Mouse (Mus musculus) stomach, embryonic 16.5 days (tissue): ENCODE results near the gene Glis3. TPM values are rescaled to one million over a fixed set of nuclear protein-coding genes. Genes with fewer than 3 reads are reported as not detected.

Experiments
- ATAC-seq: fragments of 200-750 bp; cut with Nextera tagmentation; 2 replicates; pipeline ENCODE4 v1.8.0; 2017; ENCODE audit warnings: moderate number of reproducible peaks, moderate TSS enrichment; ENCODE audit not compliant: insufficient read depth, low FRiP score
- H3K27ac ChIP-seq: fragments of 300-500 bp; sonication (generic); 2 replicates; pipeline ENCODE4 v1.5.1; 2014; ENCODE audit warnings: low read length
- H3K27me3 ChIP-seq: fragments of 300-500 bp; sonication (generic); 2 replicates; pipeline ENCODE4 v1.6.1; 2014; ENCODE audit warnings: low read length, control low read depth, mixed read lengths; ENCODE audit not compliant: control insufficient read depth, insufficient read depth
- H3K36me3 ChIP-seq: fragments of 300-500 bp; sonication (generic); 2 replicates; pipeline ENCODE4 v1.6.1; 2014; ENCODE audit warnings: low read length; ENCODE audit not compliant: control insufficient read depth, insufficient read depth
- H3K4me1 ChIP-seq: fragments of 300-500 bp; sonication (generic); 2 replicates; pipeline ENCODE4 v1.6.1; 2014; ENCODE audit warnings: low read length, control low read depth, mixed read lengths; ENCODE audit not compliant: control insufficient read depth, insufficient read depth
- H3K4me2 ChIP-seq: fragments of 300-500 bp; sonication (generic); 2 replicates; pipeline ENCODE4 v1.6.1; 2014; ENCODE audit warnings: low read depth, low read length, mixed read lengths
- H3K4me3 ChIP-seq: fragments of 300-500 bp; sonication (generic); replicated peaks from 2 replicates; pipeline ENCODE4 v1.5.1; 2014; ENCODE audit warnings: mild to moderate bottlenecking, low read length
- H3K9ac ChIP-seq: fragments of 300-500 bp; sonication (generic); 2 replicates; pipeline ENCODE4 v1.6.1; 2014; ENCODE audit warnings: low read length
- H3K9me3 ChIP-seq: fragments of 300-500 bp; sonication (generic); replicated peaks from 2 replicates; pipeline ENCODE4 v1.6.1; 2016; ENCODE audit warnings: low read length, control low read depth; ENCODE audit not compliant: control insufficient read depth
- WGBS: fragments of 180-500 bp; shearing (Covaris S2); extraction: QIAGEN DNeasy Blood & Tissue Kit; methylation state at CpG from one replicate; pipeline ENCODE4 v1.1.7; 2014; 5-methylcytosine and 5-hydroxymethylcytosine counted together
- polyA plus RNA-seq: library from polyadenylated mRNA; unstranded; fragments of >200 nt; fragmentation: Nextera tagmentation; extraction: Ambion mirVana; gene quantifications from 2 replicates; pipeline ENCODE4 v1.2.1, GENCODE M21; 2015

Gene Glis3
- polyA plus RNA-seq, 1 experiment from 2014 or later = 2.4 TPM

GRCm38 (mm10) chr19:28566554-28566953 is 113.3 kb downstream of the Glis3 start:
- Histone ChIP-seq H3K4me2 (no peak overlapping the region), H3K27ac (no peak overlapping the region), H3K4me1 (no peaks in the 10 kb centered on the region), H3K36me3 (no peaks in the 10 kb centered on the region), H3K9me3 (no peaks in the 10 kb centered on the region), H3K27me3 (no peaks in the 10 kb centered on the region), H3K4me3 (no peak overlapping the region), H3K9ac (no peak overlapping the region)
- no peak for ATAC-seq
- 46% methylated on average over 2 of the region's 2 CpGs for WGBS

DNA sequence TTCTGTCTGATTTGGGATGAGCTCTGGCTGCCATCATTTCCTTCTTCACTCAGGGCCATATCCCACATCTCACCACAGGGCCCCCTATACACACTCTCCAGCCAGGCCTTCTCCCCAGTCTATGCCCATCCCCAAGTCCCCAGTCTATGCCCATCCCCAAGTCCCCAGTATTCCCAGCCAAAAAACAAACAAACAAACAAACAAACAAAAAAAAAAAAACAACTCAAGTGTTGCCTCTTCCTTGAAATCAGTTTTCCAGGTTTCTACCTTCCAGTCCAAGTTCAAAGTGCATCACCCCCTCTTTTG is 118.2 kb downstream of the Glis3 start:
- Histone ChIP-seq H3K27me3 (no peaks in the 10 kb centered on the region), H3K36me3 (no peaks in the 10 kb centered on the region), H3K27ac (no peak overlapping the region), H3K9ac (no peak overlapping the region), H3K4me1 (peaks cover 12% of the 10 kb centered on the region), H3K9me3 (no peaks in the 10 kb centered on the region), H3K4me3 (no peak overlapping the region), H3K4me2 (no peak overlapping the region)
- no peak for ATAC-seq

DNA sequence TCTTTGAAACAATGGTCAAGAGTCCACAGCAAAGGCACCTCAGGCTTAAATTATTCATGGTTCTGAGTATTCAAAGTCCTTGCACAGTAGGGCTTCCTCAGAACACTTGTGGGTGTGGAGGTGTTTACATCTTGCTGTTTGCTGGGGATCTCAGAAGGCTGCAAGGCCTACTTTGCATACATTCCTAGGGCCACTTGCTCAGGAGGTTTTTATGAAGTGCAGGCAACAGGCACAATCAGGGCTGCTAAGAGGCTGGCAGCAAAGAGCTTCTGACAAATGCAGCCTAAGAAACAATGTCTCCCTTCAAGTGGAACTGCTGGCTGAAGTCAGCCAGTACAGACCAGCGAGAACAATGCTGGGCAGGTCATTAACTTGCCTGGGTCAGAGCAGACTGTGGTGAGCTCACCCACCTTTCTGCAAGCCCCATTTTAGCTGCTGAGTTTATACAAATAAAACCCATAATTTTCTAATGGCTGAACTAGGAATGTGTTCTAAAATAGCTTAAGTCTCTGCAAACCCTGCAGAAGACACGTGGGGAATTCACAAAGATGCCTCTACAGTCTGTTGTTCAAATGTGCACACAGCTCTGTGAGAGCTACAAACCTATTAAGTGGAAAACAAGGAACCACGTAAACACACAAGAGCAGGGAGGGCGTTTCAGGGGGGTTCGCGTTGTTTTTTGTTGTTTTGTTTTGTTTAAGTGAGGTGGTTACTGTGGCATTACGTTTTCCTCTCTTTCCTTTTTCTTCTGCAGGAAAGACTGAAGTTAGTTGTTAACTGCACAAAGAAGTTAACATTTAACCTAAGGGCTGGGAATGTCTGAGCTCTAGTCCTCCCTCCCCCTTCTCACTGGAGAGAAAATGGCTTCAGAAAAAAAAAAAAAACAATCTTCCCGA is 118.8 kb downstream of the Glis3 start:
- WGBS = 41% methylated on average over 8 of the region's 8 CpGs
- no peak for ATAC-seq
- Histone ChIP-seq H3K27me3 (no peaks in the 10 kb centered on the region), H3K4me3 (no peak overlapping the region), H3K36me3 (no peaks in the 10 kb centered on the region), H3K4me1 (peaks cover 12% of the 10 kb centered on the region), H3K27ac (no peak overlapping the region), H3K9ac (no peak overlapping the region), H3K4me2 (no peak overlapping the region), H3K9me3 (no peaks in the 10 kb centered on the region)

- H3K27me3 ChIP-seq = no peaks in the 10 kb centered on the region
- no peak overlapping the region for H3K4me3 ChIP-seq
- H3K27ac ChIP-seq = no peak overlapping the region
- peaks cover 12% of the 10 kb centered on the region for H3K4me1 ChIP-seq
- 41% methylated on average over 7 of the region's 7 CpGs for WGBS
- no peaks in the 10 kb centered on the region for H3K9me3 ChIP-seq
- H3K9ac ChIP-seq = no peak overlapping the region
- no peaks in the 10 kb centered on the region for H3K36me3 ChIP-seq
- no peak overlapping the region for H3K4me2 ChIP-seq
- no peak for ATAC-seq
These were observed 120.0 kb downstream of the Glis3 start for GRCm38 (mm10) chr19:28559836-28560235.

DNA sequence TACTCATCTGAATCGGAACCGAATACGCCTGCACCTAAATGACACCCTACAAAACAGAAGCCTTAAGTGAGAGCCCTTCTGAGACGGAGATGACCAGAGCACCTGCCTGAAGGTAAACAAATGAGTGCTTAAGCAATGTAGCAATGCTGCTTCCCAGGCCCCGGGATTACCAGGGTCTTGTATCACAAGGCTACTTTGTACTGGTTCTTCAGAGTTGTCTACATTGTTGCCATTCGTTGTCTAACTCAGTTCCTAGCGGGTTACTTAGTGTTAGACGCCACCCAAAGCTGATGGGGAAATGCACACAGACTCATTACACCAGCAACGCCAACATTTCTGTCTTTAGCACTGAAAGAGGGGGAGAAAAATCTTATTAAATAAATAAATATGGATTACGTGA is 120.5 kb downstream of the Glis3 start:
- ATAC-seq = no peak
- H3K4me2 ChIP-seq = no peak overlapping the region
- H3K9ac ChIP-seq = no peak overlapping the region
- no peak overlapping the region for H3K27ac ChIP-seq
- no peaks in the 10 kb centered on the region for H3K27me3 ChIP-seq
- no peaks in the 10 kb centered on the region for H3K36me3 ChIP-seq
- no peak overlapping the region for H3K4me3 ChIP-seq
- H3K4me1 ChIP-seq = peaks cover 12% of the 10 kb centered on the region
- WGBS = 63% methylated on average over 10 of the region's 10 CpGs
- no peaks in the 10 kb centered on the region for H3K9me3 ChIP-seq

GRCm38 (mm10) chr19:28558661-28559060 is 121.2 kb downstream of the Glis3 start:
- 64% methylated on average over 8 of the region's 8 CpGs for WGBS
- H3K36me3 ChIP-seq = no peaks in the 10 kb centered on the region
- no peak overlapping the region for H3K4me2 ChIP-seq
- no peak overlapping the region for H3K9ac ChIP-seq
- H3K4me3 ChIP-seq = no peak overlapping the region
- H3K27me3 ChIP-seq = no peaks in the 10 kb centered on the region
- H3K9me3 ChIP-seq = no peaks in the 10 kb centered on the region
- no peak for ATAC-seq
- peak overlapping the region; percentile 15 for H3K27ac ChIP-seq
- peaks cover 12% of the 10 kb centered on the region for H3K4me1 ChIP-seq

GRCm38 (mm10) chr19:28557559-28558328 is 122.1 kb downstream of the Glis3 start:
- no peak overlapping the region for H3K4me2 ChIP-seq
- 42% methylated on average over 5 of the region's 5 CpGs for WGBS
- no peaks in the 10 kb centered on the region for H3K36me3 ChIP-seq
- H3K9me3 ChIP-seq = no peaks in the 10 kb centered on the region
- no peaks in the 10 kb centered on the region for H3K27me3 ChIP-seq
- no peak overlapping the region for H3K27ac ChIP-seq
- H3K4me3 ChIP-seq = no peak overlapping the region
- ATAC-seq = no peak
- no peak overlapping the region for H3K9ac ChIP-seq
- peaks cover 12% of the 10 kb centered on the region for H3K4me1 ChIP-seq

DNA sequence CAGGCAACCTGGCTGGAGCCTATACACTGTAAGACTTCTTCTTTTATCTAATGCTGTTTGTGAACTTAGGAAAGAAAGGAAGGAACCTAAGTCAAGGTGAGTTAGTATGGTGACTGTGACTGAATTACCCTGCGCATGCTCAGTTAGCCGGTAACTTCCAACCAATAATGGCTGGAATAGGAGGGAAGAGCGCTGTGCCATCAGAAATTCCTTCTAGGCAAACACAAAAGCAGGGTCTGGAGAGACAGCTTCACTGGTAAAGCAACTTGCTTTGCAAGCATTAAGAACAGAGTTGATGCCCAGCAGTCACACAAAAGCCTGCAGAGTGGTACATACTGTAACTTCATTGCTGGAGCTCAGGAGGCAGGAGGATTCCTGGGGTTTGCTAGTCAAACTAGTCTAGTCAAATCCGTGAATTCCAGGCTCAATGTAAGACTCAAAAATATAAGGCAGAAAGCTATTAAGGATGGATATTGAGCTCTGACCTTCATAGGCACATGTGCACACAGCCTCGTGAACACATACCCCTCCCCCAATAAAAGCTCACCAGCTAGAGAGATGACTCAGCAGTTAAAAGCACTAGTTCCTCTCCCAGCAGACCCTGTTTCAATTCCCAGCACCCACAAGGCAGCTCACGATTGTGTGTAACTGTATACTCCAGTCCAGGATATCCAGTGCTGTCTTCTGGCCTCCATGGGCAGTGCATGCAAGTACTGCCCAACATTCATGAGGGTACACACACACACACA is 124.5 kb downstream of the Glis3 start:
- ATAC-seq = no peak
- H3K9me3 ChIP-seq = no peaks in the 10 kb centered on the region
- H3K36me3 ChIP-seq = no peaks in the 10 kb centered on the region
- 80% methylated on average over 6 of the region's 6 CpGs for WGBS
- no peak overlapping the region for H3K4me2 ChIP-seq
- H3K27me3 ChIP-seq = no peaks in the 10 kb centered on the region
- H3K27ac ChIP-seq = no peak overlapping the region
- peaks cover 12% of the 10 kb centered on the region for H3K4me1 ChIP-seq
- no peak overlapping the region for H3K4me3 ChIP-seq
- no peak overlapping the region for H3K9ac ChIP-seq

DNA sequence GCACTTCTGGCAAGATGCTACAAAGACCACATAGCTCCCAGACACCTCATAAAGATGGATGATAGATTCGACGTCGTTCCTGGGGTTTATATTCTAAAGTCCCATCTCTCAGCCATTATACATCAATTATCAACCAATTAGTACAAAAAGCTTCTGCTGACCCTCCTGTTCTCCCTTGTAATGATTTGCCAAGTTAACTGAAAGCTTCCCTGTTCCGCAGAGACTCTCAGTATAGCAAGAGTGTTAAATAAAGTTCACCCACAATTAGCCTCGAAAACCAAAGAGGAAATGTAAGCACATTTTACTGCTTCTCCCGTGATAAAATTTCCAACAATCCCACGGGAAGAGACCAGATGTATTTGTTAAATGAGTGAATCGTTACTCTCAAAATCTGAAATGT is 129.3 kb downstream of the Glis3 start:
- 34% methylated on average over 8 of the region's 8 CpGs for WGBS
- Histone ChIP-seq H3K9me3 (no peaks in the 10 kb centered on the region), H3K4me3 (no peak overlapping the region), H3K36me3 (no peaks in the 10 kb centered on the region), H3K9ac (no peak overlapping the region), H3K4me1 (no peaks in the 10 kb centered on the region), H3K4me2 (no peak overlapping the region), H3K27me3 (no peaks in the 10 kb centered on the region), H3K27ac (no peak overlapping the region)
- no peak for ATAC-seq
